In the genomic region with DNA sequence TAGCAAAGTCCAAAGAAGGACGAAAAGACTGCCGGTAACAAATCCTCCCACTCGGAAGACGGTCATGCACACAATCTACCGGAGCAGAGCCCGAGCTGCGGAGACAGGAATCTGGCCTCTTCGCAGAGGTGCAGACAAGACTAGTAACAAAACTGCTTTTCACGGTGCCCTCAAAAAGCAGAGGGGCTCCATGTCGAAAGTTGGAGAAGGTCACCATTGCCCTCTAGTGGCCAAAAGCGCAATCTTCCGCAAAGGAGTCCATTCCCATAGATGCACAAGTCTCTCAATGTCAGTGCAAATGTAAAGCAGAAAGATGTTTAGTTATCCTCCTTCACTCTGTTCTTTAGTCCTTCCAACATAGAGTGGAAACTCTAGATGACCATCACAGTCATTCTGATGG, we compare ENCODE assay signal across 8 mouse cellular contexts. TPM values are rescaled to one million over a fixed set of nuclear protein-coding genes. Genes with fewer than 3 reads are reported as not detected.
DNase-seq lines count a peak whose midpoint lies in the region; ATAC-seq and TF ChIP-seq lines count a peak whose summit lies in the region.

No protein-coding gene starts in this region.

- peak overlapping the region; percentile 55; the same call in 1 of the 2 replicates for H3K27ac ChIP-seq in embryonic facial prominence, embryonic 13.5 days
- no peak overlapping the region for H3K27ac ChIP-seq in heart, embryonic 11.5 days (ENCODE audit: low read depth, low read length)
- 0 out of 2 replicates have a peak overlapping the region, but pooled peaks have one; percentile 13 for H3K27ac ChIP-seq in kidney, postnatal 0 days
- H3K27ac ChIP-seq in liver, adult 2 months (replicated peaks; ENCODE audit: insufficient read depth, low read depth, low read length): no peak overlapping the region

- peak; percentile 68 for DNase-seq in 416B (ENCODE audit: low read depth)
- peak; percentile 44 to 45 for DNase-seq in adrenal gland, postnatal 4 days (ENCODE audit: low spot score in 2 of 2)
- DNase-seq in kidney, postnatal 0 days (ENCODE audit: low spot score): peak; percentile 90
- DNase-seq in liver, adult 2 months (ENCODE audit: extremely low read depth, low read depth, low spot score): peak; percentile 17
- DNase-seq in neural tube, embryonic 10.5 days (ENCODE audit: extremely low spot score, low spot score): peak; percentile 86
- DNase-seq in thymus, postnatal 4 days: peak; percentile 57

- H3K27me3 ChIP-seq in embryonic facial prominence, embryonic 13.5 days: no peaks in the 10 kb centered on the region
- H3K27me3 ChIP-seq in heart, embryonic 11.5 days (ENCODE audit: control insufficient read depth, insufficient read depth, low read length): peaks cover 9% of the 10 kb centered on the region
- H3K27me3 ChIP-seq in kidney, postnatal 0 days (ENCODE audit: insufficient read depth, low read length): 0 out of 2 replicates have a peak, but pooled peaks cover 4% of the 10 kb centered on the region
- 0 out of 2 replicates have a peak, but pooled peaks cover 5% of the 10 kb centered on the region for H3K27me3 ChIP-seq in liver, adult 2 months (ENCODE audit: control insufficient read depth, insufficient read depth, low read length)

- H3K36me3 ChIP-seq in embryonic facial prominence, embryonic 13.5 days: peaks cover 31% of the 10 kb centered on the region
- no peaks in the 10 kb centered on the region for H3K36me3 ChIP-seq in heart, embryonic 11.5 days (ENCODE audit: control insufficient read depth, insufficient read depth, low read length)
- no peaks in the 10 kb centered on the region for H3K36me3 ChIP-seq in kidney, postnatal 0 days (ENCODE audit: insufficient read depth, low read length)
- no peaks in the 10 kb centered on the region for H3K36me3 ChIP-seq in liver, adult 2 months (ENCODE audit: control insufficient read depth, insufficient read depth, low read length)

- no peak for ATAC-seq in embryonic facial prominence, embryonic 13.5 days (ENCODE audit: insufficient number of reproducible peaks, insufficient read depth, low FRiP score, low TSS enrichment, low read depth)
- no peak for ATAC-seq in heart, embryonic 11.5 days (replicated peaks; ENCODE audit: insufficient number of reproducible peaks, low FRiP score, low TSS enrichment)
- ATAC-seq in kidney, postnatal 0 days (replicated peaks; ENCODE audit: low FRiP score, low read depth): no peak

- H3K4me2 ChIP-seq in embryonic facial prominence, embryonic 13.5 days: peak overlapping the region; percentile 79
- peak overlapping the region; percentile 69 for H3K4me2 ChIP-seq in heart, embryonic 11.5 days
- H3K4me2 ChIP-seq in kidney, postnatal 0 days (ENCODE audit: low read length): peak overlapping the region; percentile 72

- H3K4me3 ChIP-seq in embryonic facial prominence, embryonic 13.5 days: peak overlapping the region; percentile 92
- H3K4me3 ChIP-seq in heart, embryonic 11.5 days (ENCODE audit: low read depth, low read length): peak overlapping the region; percentile 43
- H3K4me3 ChIP-seq in kidney, postnatal 0 days (replicated peaks; ENCODE audit: low read depth, low read length): peak overlapping the region; percentile 39
- no peak overlapping the region for H3K4me3 ChIP-seq in liver, adult 2 months (ENCODE audit: insufficient read depth, low read depth, low read length)

- H3K79me2 ChIP-seq in liver, adult 2 months (ENCODE audit: control insufficient read depth, insufficient read depth, low read length): no peaks in the 10 kb centered on the region

- no peaks in the 10 kb centered on the region for H3K9me3 ChIP-seq in embryonic facial prominence, embryonic 13.5 days
- H3K9me3 ChIP-seq in heart, embryonic 11.5 days (replicated peaks; ENCODE audit: control insufficient read depth, low read length): no peaks in the 10 kb centered on the region
- no peaks in the 10 kb centered on the region for H3K9me3 ChIP-seq in kidney, postnatal 0 days (replicated peaks; ENCODE audit: low read length)

- 0% methylated on average over 12 of the region's 12 CpGs for WGBS in embryonic facial prominence, embryonic 13.5 days
- WGBS in heart, embryonic 11.5 days (ENCODE audit: insufficient replicate concordance): under 1% methylated on average over 12 of the region's 12 CpGs
- under 1% methylated on average over 12 of the region's 12 CpGs for WGBS in kidney, postnatal 0 days
- WGBS in liver, adult 2 months: 3% methylated on average over 12 of the region's 12 CpGs

- TF ChIP-seq CTCF in kidney, postnatal 0 days (IDR thresholded peaks at IDR 0.05; ENCODE audit: low read depth): peak; percentile 95
- peak; percentile 63; the same call in 1 of the 2 replicates for TF ChIP-seq CTCF in liver, adult 2 months (IDR thresholded peaks at IDR 0.05; ENCODE audit: low read depth, low read length)

- peak overlapping the region; percentile 73 for H3K9ac ChIP-seq in embryonic facial prominence, embryonic 13.5 days
- H3K9ac ChIP-seq in heart, embryonic 11.5 days (ENCODE audit: low read depth, low read length): peak overlapping the region; percentile 58
- peak overlapping the region; percentile 35; the same call in 1 of the 2 replicates for H3K9ac ChIP-seq in kidney, postnatal 0 days (ENCODE audit: low read depth, low read length)
- H3K9ac ChIP-seq in liver, adult 2 months (ENCODE audit: low read depth, low read length): no peak overlapping the region

- H3K4me1 ChIP-seq in embryonic facial prominence, embryonic 13.5 days: peaks cover 48% of the 10 kb centered on the region
- H3K4me1 ChIP-seq in heart, embryonic 11.5 days (ENCODE audit: control insufficient read depth, insufficient read depth, low read length): no peaks in the 10 kb centered on the region
- H3K4me1 ChIP-seq in kidney, postnatal 0 days (replicated peaks; ENCODE audit: insufficient read depth, low read length): peaks cover 8% of the 10 kb centered on the region
- 0 out of 2 replicates have a peak, but pooled peaks cover 3% of the 10 kb centered on the region for H3K4me1 ChIP-seq in liver, adult 2 months (ENCODE audit: control insufficient read depth, insufficient read depth, low read length)

- TF ChIP-seq POLR2A in liver, adult 2 months (IDR thresholded peaks at IDR 0.05; ENCODE audit: extremely low read depth, insufficient read depth, low read length): no peak

RNA-seq across cellular contexts. Expression of a gene that starts 4.5 kb away (rescaled TPM):
- 10 to 100 TPM; 61.3 to 80.2 TPM for total RNA-seq in adrenal gland, postnatal 4 days (2021)
- 194 and 236 TPM in 2 replicates for polyA plus RNA-seq in embryonic facial prominence, embryonic 13.5 days (2015; fragmentation: Nextera tagmentation; extraction: Ambion mirVana)
- polyA plus RNA-seq in heart, embryonic 11.5 days (2014; fragmentation: Nextera tagmentation; extraction: Ambion mirVana): 80.9 and 85.3 TPM in 2 replicates
- 105 and 109 TPM in 2 replicates for polyA plus RNA-seq in kidney, postnatal 0 days (2015; fragmentation: Nextera tagmentation; extraction: Ambion mirVana)
- total RNA-seq in liver, adult 2 months (2014; rRNA removed): 0.20 and 0.37 TPM in 2 replicates
- 0.11 and 0.26 TPM in 2 replicates for polyA plus RNA-seq in liver, adult 2 months (2012; rRNA removed)

Comparison
In these comparisons a context has a peak if more than half of its experiments do, and no peak if none do; other contexts are left out.
1. DNase-seq: peak in every context shown above with its lines; median percentile 90 in kidney, postnatal 0 days; 86 in neural tube, embryonic 10.5 days; 68 in 416B; 57 in thymus, postnatal 4 days; 44 in adrenal gland, postnatal 4 days; 17 in liver, adult 2 months.
2. H3K27ac ChIP-seq: peak in embryonic facial prominence, embryonic 13.5 days (single experiment) and kidney, postnatal 0 days (single experiment); none in heart, embryonic 11.5 days (single experiment) and liver, adult 2 months (single experiment).
3. RNA of a gene that starts 4.5 kb away (polyA plus RNA-seq): 194 to 236 TPM in embryonic facial prominence, embryonic 13.5 days, 105 to 109 TPM in kidney, postnatal 0 days and 80.9 to 85.3 TPM in heart, embryonic 11.5 days; 0.11 to 0.26 TPM in liver, adult 2 months; every median in the first group is over 10 times any median in the second.
4. Peak in every context shown above with its lines, with median percentiles within 50 percentile points of each other: H3K4me2 ChIP-seq.